Mouse (Mus musculus): ENCODE results near the gene Gm49711. TPM values are rescaled to one million over a fixed set of nuclear protein-coding genes. Genes with fewer than 3 reads are reported as not detected.

Gene Gm49711
- total RNA-seq (2021), result not detected in 2 replicates
- long read RNA-seq, experiment 1, result 0 reads
- long read RNA-seq, experiment 2, result 0 reads

- DNase-seq, result peak; percentile 93
These were observed at the start of gene Gm49711, which contains the start of the genes Mrps6 and Slc5a3 for GRCm38 (mm10) chr16:92057852-92058643. Gm49711 (plus strand) TSS chr16:92058316. Mrps6 (plus strand) TSS chr16:92058270. Slc5a3 (plus strand) TSS chr16:92058322.

GRCm38 (mm10) chr16:92009586-92009985, 48.5 kb upstream of the Gm49711 start:
- DNase-seq, result no peak

- DNase-seq, result no peak
These were observed 41.3 kb upstream of the Gm49711 start for GRCm38 (mm10) chr16:92016792-92017191.

GRCm38 (mm10) chr16:92019141-92020118, 38.7 kb upstream of the Gm49711 start:
- peak; percentile 67 for DNase-seq

- DNase-seq, result no peak
These were observed 36.3 kb upstream of the Gm49711 start for GRCm38 (mm10) chr16:92021656-92022400.

GRCm38 (mm10) chr16:92022494-92023283, 35.4 kb upstream of the Gm49711 start:
- no peak for DNase-seq

GRCm38 (mm10) chr16:92033286-92033685, 24.8 kb upstream of the Gm49711 start:
- no peak for DNase-seq

GRCm38 (mm10) chr16:92034676-92035075, 23.4 kb upstream of the Gm49711 start:
- no peak for DNase-seq

- no peak for DNase-seq
These were observed 21.4 kb upstream of the Gm49711 start for GRCm38 (mm10) chr16:92036701-92037100.

GRCm38 (mm10) chr16:92037891-92038607, 20.1 kb upstream of the Gm49711 start:
- DNase-seq, result no peak

GRCm38 (mm10) chr16:92039421-92039820, 18.7 kb upstream of the Gm49711 start:
- no peak for DNase-seq

GRCm38 (mm10) chr16:92039966-92040365, 18.1 kb upstream of the Gm49711 start:
- DNase-seq, result no peak

GRCm38 (mm10) chr16:92051777-92052310, 6.3 kb upstream of the Gm49711 start:
- no peak for DNase-seq

- no peak for DNase-seq
These were observed 5.5 kb upstream of the Gm49711 start for GRCm38 (mm10) chr16:92052569-92052968.

GRCm38 (mm10) chr16:92056711-92057110, 1.4 kb upstream of the Gm49711 start:
- no peak for DNase-seq

- DNase-seq, result no peak
These were observed 662 bp upstream of the Gm49711 start for GRCm38 (mm10) chr16:92057456-92057851.

- DNase-seq, result peak; percentile 64
These were observed 816 bp downstream of the Gm49711 start for GRCm38 (mm10) chr16:92058644-92059620.

- no peak for DNase-seq
These were observed 2.1 kb downstream of the Gm49711 start for GRCm38 (mm10) chr16:92060213-92060612.

- DNase-seq, result no peak
These were observed 3.5 kb downstream of the Gm49711 start for GRCm38 (mm10) chr16:92061586-92061985.

Measured in adrenal gland, postnatal 14 days (tissue).